Mouse (Mus musculus): ENCODE data around the gene Irak2. TPM values are rescaled to one million over a fixed set of nuclear protein-coding genes. Genes with fewer than 3 reads are reported as not detected.

The Irak2 gene
- polyA plus RNA-seq, 1 experiment from 2014 or later: 5.3 TPM

DNA sequence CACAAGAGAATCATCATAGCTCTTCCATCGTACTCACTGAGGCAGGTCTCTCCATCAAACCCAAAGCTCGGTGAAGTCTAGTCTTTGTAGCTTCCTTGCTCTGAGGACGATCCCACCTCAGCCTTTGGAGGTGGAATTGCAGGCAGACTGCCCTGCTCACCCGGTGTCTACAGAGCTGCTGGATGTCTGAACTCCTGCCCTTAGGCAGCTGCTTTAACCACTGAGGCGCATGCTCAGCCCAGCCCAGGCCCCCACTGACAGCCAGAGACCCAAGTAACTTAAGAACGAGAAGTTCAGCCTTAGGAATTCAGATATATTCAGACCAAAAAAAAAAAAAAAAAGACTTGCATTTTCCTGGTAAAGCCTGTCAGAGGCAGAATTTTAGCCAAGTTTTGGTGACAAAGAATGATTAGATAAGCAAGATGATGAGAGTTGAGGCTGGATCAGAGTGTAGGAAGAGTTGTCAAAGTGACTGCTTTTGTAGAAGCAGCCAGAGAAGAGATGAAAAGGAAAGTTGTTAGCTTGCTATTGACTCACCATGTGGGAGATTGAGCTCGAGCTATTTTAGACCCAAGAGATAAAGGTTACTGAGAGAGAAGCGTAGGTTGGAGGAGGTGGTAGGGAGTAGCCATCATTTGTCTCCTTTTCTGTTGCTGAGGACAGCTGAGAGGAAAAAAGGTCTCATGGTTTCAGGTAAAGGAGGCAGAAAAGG lies 25.9 kb upstream of the Irak2 start:
- Histone ChIP-seq H3K9ac (no peak overlapping the region), H3K9me3 (replicated peaks) (no peaks in the 10 kb centered on the region), H3K36me3 (peaks cover 76% of the 10 kb centered on the region), H3K27me3 (no peaks in the 10 kb centered on the region), H3K4me3 (replicated peaks) (no peak overlapping the region), H3K27ac (no peak overlapping the region), H3K4me1 (no peaks in the 10 kb centered on the region), H3K4me2 (no peak overlapping the region)
- 89% methylated on average over 8 of the region's 8 CpGs for WGBS
- ATAC-seq (replicated peaks; ENCODE audit: low FRiP score): no peak

DNA sequence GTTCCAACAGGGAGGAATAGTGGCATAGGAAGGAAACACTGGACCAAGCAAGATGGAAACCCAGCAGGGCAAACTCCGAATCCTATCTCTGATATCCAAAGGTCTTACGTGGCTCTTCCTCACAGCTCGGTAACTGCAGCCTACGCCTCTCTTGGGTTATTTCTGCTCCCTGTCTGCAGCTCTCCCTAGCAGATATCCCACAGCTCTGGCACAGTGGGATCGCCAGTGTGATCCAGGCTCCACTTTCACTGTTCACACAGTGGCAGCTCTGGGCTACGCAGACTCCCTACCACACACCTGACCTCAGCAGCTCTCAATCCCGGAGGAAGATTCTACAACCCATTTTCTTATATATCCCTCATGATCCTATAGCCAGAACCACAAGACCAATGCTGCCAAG lies 24.1 kb upstream of the Irak2 start:
- H3K9me3 ChIP-seq (replicated peaks): no peaks in the 10 kb centered on the region
- ATAC-seq (replicated peaks; ENCODE audit: low FRiP score): no peak
- 95% methylated on average over 7 of the region's 7 CpGs for WGBS
- H3K9ac ChIP-seq: no peak overlapping the region
- no peak overlapping the region for H3K4me3 ChIP-seq (replicated peaks)
- no peak overlapping the region for H3K27ac ChIP-seq
- H3K36me3 ChIP-seq: peaks cover 82% of the 10 kb centered on the region
- H3K27me3 ChIP-seq: no peaks in the 10 kb centered on the region
- H3K4me2 ChIP-seq: no peak overlapping the region
- H3K4me1 ChIP-seq: no peaks in the 10 kb centered on the region

- Histone ChIP-seq H3K4me2 (no peak overlapping the region), H3K27ac (no peak overlapping the region), H3K4me1 (no peaks in the 10 kb centered on the region), H3K36me3 (peaks cover 82% of the 10 kb centered on the region), H3K9ac (no peak overlapping the region), H3K4me3 (replicated peaks) (no peak overlapping the region), H3K9me3 (replicated peaks) (no peaks in the 10 kb centered on the region), H3K27me3 (no peaks in the 10 kb centered on the region)
- WGBS: 95% methylated on average over 8 of the region's 8 CpGs
- ATAC-seq (replicated peaks; ENCODE audit: low FRiP score): no peak
These were observed 23.3 kb upstream of the Irak2 start for GRCm38 (mm10) chr6:113614997-113615396.

DNA sequence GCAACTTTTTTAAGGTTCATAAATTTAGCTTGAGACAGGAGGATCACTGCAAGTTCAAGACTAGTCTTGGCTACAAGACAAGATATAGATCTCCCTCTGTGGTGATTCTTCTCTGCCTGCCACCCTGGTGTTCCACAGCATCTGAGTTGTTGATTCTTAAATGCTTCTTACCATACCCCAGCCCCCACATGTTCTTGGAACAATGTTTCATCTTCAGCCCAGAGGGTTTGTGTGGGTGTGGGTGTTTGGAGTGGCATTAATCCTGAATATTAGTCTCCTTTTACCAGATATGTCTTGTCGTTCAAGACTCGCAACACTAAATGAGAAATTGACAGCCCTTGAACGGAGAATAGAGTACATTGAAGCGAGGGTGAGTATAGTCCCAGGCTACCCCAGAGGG lies 22.8 kb upstream of the Irak2 start:
- Histone ChIP-seq H3K4me1 (no peaks in the 10 kb centered on the region), H3K9me3 (replicated peaks) (no peaks in the 10 kb centered on the region), H3K36me3 (peaks cover 78% of the 10 kb centered on the region), H3K4me3 (replicated peaks) (no peak overlapping the region), H3K9ac (no peak overlapping the region), H3K27me3 (no peaks in the 10 kb centered on the region), H3K4me2 (no peak overlapping the region), H3K27ac (no peak overlapping the region)
- no peak for ATAC-seq (replicated peaks; ENCODE audit: low FRiP score)
- WGBS: 95% methylated on average over 4 of the region's 4 CpGs

DNA sequence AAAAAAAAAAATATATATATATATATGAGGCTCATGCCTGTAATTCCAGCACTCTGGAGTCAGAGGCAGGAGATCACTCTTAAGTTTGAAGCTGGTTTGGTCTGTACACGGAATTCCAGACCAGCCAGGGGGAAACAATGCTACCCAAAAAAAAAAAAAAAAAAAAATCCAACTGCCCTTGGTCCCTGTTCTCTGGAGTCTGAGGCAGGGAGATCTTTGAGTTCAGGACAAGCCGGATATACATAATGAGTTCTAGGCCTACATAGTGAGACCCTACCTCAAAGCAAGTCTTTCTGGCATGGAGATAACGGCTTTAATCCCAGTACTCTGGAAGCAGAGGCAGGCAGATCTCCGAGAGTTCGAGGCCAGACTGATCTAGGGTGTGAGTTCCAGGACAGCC lies 14.9 kb upstream of the Irak2 start:
- 0 out of 2 replicates have a peak, but pooled peaks have one; percentile 17 for ATAC-seq (replicated peaks; ENCODE audit: low FRiP score)
- H3K27me3 ChIP-seq: no peaks in the 10 kb centered on the region
- no peak overlapping the region for H3K9ac ChIP-seq
- peaks cover 18% of the 10 kb centered on the region for H3K36me3 ChIP-seq
- no peaks in the 10 kb centered on the region for H3K9me3 ChIP-seq (replicated peaks)
- H3K4me3 ChIP-seq (replicated peaks): peak overlapping the region; percentile 74
- peaks cover 15% of the 10 kb centered on the region for H3K4me1 ChIP-seq
- peak overlapping the region; percentile 91 for H3K27ac ChIP-seq
- 62% methylated on average over 5 of the region's 5 CpGs for WGBS
- H3K4me2 ChIP-seq: peak overlapping the region; percentile 85

GRCm38 (mm10) chr6:113623941-113624751 lies 14.1 kb upstream of the Irak2 start, which contains the start of gene Vhl:
Vhl (plus strand) TSS chr6:113623959.
- Histone ChIP-seq H3K27ac (peak within 1 kb of the TSS; percentile 91), H3K4me3 (replicated peaks) (peak within 1 kb of the TSS; percentile 74), H3K4me2 (peak within 1 kb of the TSS; percentile 85), H3K4me1 (peaks cover 15% of the 10 kb centered on the region), H3K9me3 (replicated peaks) (no peaks in the 10 kb centered on the region), H3K9ac (peak within 1 kb of the TSS; percentile 56), H3K27me3 (no peaks in the 10 kb centered on the region), H3K36me3 (peaks cover 17% of the 10 kb centered on the region)
- WGBS: under 1% methylated on average over 74 of the region's 76 CpGs
- ATAC-seq (replicated peaks; ENCODE audit: low FRiP score): peak; percentile 88

DNA sequence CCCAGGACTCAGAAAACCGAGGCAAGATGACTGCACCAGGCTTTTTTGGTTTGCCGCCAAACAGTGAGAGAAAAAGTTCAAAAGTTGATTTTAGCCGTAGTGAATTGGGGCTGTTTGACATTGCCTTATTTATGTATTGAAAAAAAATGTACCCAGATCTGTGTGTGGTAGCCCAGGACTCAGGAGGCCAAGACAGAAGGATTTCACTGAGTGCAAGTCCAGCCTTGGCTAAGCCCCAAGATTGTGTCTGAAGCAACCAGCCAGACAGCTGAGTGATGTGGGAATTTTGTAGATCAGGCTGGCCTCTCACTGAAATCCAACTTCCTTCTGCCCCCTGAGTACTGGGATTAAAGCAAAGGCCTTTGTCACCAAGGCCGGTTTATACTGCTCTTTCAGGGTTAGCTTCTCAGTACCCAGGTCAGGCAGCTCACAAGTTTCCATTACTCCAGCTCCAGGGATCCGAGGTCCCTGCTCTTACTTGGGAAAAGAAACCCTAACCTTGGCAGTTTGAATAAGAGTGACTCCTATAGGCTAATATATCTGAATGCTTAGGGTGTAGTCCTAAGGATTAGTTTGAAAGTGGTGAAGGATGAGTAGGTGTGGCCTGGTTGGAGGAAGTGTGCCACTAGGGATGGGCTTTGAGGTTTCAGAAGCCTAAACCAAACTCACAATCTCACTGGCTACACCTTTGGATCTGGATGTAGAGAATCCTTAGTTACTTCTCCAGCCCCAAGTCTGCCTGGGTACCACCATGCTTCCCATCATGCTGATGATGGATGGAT lies 13.1 kb upstream of the Irak2 start:
- H3K9me3 ChIP-seq (replicated peaks): no peaks in the 10 kb centered on the region
- H3K4me1 ChIP-seq: peaks cover 15% of the 10 kb centered on the region
- H3K4me2 ChIP-seq: peak overlapping the region; percentile 85
- H3K36me3 ChIP-seq: peaks cover 28% of the 10 kb centered on the region
- ATAC-seq (replicated peaks; ENCODE audit: low FRiP score): no peak
- WGBS: 35% methylated on average over 5 of the region's 5 CpGs
- peak overlapping the region; percentile 56; the same call in 1 of the 2 replicates for H3K9ac ChIP-seq
- peak overlapping the region; percentile 74 for H3K4me3 ChIP-seq (replicated peaks)
- H3K27me3 ChIP-seq: no peaks in the 10 kb centered on the region
- H3K27ac ChIP-seq: 0 out of 2 replicates have a peak overlapping the region, but pooled peaks have one; percentile 91

GRCm38 (mm10) chr6:113630322-113630721 lies 7.9 kb upstream of the Irak2 start:
- ATAC-seq (replicated peaks; ENCODE audit: low FRiP score): no peak
- no peaks in the 10 kb centered on the region for H3K27me3 ChIP-seq
- no peak overlapping the region for H3K9ac ChIP-seq
- peaks cover 5% of the 10 kb centered on the region for H3K4me1 ChIP-seq
- peaks cover 65% of the 10 kb centered on the region for H3K36me3 ChIP-seq
- H3K27ac ChIP-seq: no peak overlapping the region
- 85% methylated on average over 5 of the region's 5 CpGs for WGBS
- no peak overlapping the region for H3K4me3 ChIP-seq (replicated peaks)
- no peaks in the 10 kb centered on the region for H3K9me3 ChIP-seq (replicated peaks)
- no peak overlapping the region for H3K4me2 ChIP-seq

DNA sequence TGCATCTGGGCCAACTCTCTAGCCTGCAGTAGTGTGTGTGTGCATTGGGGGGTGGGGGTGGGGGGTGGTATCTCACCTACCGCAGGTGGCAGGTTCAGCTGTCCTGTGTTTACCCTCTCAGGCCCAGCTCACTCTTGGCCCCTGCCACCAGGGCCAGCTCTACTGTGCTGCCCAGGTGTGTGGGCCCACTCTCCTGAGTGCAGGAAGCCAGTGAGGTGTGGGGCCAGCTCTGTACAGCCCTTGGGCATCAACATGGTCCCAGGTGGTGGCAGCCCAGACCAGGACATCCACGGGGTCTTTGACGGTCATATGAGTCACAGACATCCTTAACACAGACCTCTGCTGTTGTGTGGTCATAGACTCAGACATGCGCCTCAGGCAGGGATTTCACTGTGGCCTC lies 5.4 kb upstream of the Irak2 start:
- 0 out of 2 replicates have a peak, but pooled peaks have one; percentile 49 for ATAC-seq (replicated peaks; ENCODE audit: low FRiP score)
- Histone ChIP-seq H3K4me1 (no peaks in the 10 kb centered on the region), H3K27me3 (no peaks in the 10 kb centered on the region), H3K27ac (no peak overlapping the region), H3K9me3 (replicated peaks) (no peaks in the 10 kb centered on the region), H3K4me3 (replicated peaks) (no peak overlapping the region), H3K9ac (no peak overlapping the region), H3K4me2 (no peak overlapping the region), H3K36me3 (peaks cover 58% of the 10 kb centered on the region)
- WGBS: 97% methylated on average over 4 of the region's 4 CpGs

GRCm38 (mm10) chr6:113639201-113639600 lies 934 bp downstream of the Irak2 start:
- peak overlapping the region; percentile 79; the same call in 1 of the 2 replicates for H3K4me2 ChIP-seq
- H3K27ac ChIP-seq: no peak overlapping the region
- 0 out of 2 replicates have a peak, but pooled peaks cover 2% of the 10 kb centered on the region for H3K4me1 ChIP-seq
- H3K9ac ChIP-seq: no peak overlapping the region
- H3K36me3 ChIP-seq: 0 out of 2 replicates have a peak, but pooled peaks cover under 1% of the 10 kb centered on the region
- ATAC-seq (replicated peaks; ENCODE audit: low FRiP score): no peak
- WGBS: 85% methylated on average over 4 of the region's 4 CpGs
- H3K9me3 ChIP-seq (replicated peaks): no peaks in the 10 kb centered on the region
- no peaks in the 10 kb centered on the region for H3K27me3 ChIP-seq
- H3K4me3 ChIP-seq (replicated peaks): no peak overlapping the region

DNA sequence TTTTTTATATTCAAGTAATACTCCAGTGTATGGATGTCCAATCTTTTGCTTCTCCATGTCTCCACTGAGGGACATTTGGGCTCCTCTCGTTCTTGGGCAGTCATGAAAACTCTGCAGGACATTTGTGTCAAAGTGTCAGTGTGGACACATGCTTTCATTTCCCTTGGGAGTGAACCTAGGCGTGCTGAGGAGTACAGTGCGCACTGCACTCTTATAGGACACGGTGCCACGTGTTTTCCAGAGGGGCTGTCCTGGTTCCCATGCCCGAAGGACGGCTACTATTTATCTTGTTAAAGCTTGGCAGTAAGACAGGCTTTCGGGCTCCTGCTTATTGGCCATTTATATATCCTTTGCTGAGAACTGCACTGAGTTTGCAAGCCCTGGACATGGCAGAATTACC lies 4.3 kb downstream of the Irak2 start:
- 0 out of 2 replicates have a peak, but pooled peaks cover 2% of the 10 kb centered on the region for H3K4me1 ChIP-seq
- H3K4me3 ChIP-seq (replicated peaks): no peak overlapping the region
- H3K9ac ChIP-seq: no peak overlapping the region
- H3K36me3 ChIP-seq: no peaks in the 10 kb centered on the region
- H3K4me2 ChIP-seq: no peak overlapping the region
- no peaks in the 10 kb centered on the region for H3K9me3 ChIP-seq (replicated peaks)
- no peak for ATAC-seq (replicated peaks; ENCODE audit: low FRiP score)
- H3K27me3 ChIP-seq: no peaks in the 10 kb centered on the region
- 85% methylated on average over 8 of the region's 8 CpGs for WGBS
- H3K27ac ChIP-seq: no peak overlapping the region
